Mouse (Mus musculus) forebrain, embryonic 12.5 days (tissue): ENCODE data around the gene Nlrp6. TPM values are rescaled to one million over a fixed set of nuclear protein-coding genes. Genes with fewer than 3 reads are reported as not detected.

ENCODE experiments used
- ATAC-seq: fragments of 200-750 bp; cut with Nextera tagmentation; 2 replicates; pipeline ENCODE4 v1.8.0; 2017; ENCODE audit warnings: moderate TSS enrichment; ENCODE audit not compliant: low FRiP score
- H3K27ac ChIP-seq: fragments of 300-500 bp; sonication (generic); 2 replicates; pipeline ENCODE4 v1.5.1; 2016; ENCODE audit warnings: mild to moderate bottlenecking
- H3K27me3 ChIP-seq: fragments of 300-500 bp; sonication (generic); 2 replicates; pipeline ENCODE4 v1.6.1; 2016; ENCODE audit warnings: mild to moderate bottlenecking
- H3K36me3 ChIP-seq: fragments of 300-500 bp; sonication (generic); replicated peaks from 2 replicates; pipeline ENCODE4 v1.6.1; 2016; ENCODE audit warnings: mild to moderate bottlenecking
- H3K4me1 ChIP-seq: fragments of 300-500 bp; sonication (generic); 2 replicates; pipeline ENCODE4 v1.6.1; 2016
- H3K4me2 ChIP-seq: fragments of 300-500 bp; sonication (generic); 2 replicates; pipeline ENCODE4 v1.6.1; 2016; ENCODE audit warnings: mild to moderate bottlenecking, moderate library complexity
- H3K4me3 ChIP-seq: fragments of 300-500 bp; sonication (generic); replicated peaks from 2 replicates; pipeline ENCODE4 v1.5.1; 2016; ENCODE audit warnings: mild to moderate bottlenecking
- H3K9ac ChIP-seq: fragments of 300-500 bp; sonication (generic); 2 replicates; pipeline ENCODE4 v1.6.1; 2016; ENCODE audit warnings: mild to moderate bottlenecking
- H3K9me3 ChIP-seq: fragments of 300-500 bp; sonication (generic); 2 replicates; pipeline ENCODE4 v1.6.1; 2016
- WGBS: fragments of 180-500 bp; shearing (Covaris S2); methylation state at CpG from one replicate; pipeline ENCODE4 v1.1.7; 2016; 5-methylcytosine and 5-hydroxymethylcytosine counted together
- polyA plus RNA-seq: library from polyadenylated mRNA; unstranded; fragments of >200 nt; fragmentation: Nextera tagmentation; extraction: Ambion mirVana; gene quantifications from 2 replicates; pipeline ENCODE4 v1.2.1, GENCODE M21; 2016

Nlrp6 gene
- polyA plus RNA-seq, 1 experiment from 2014 or later = 0.17 TPM

- no peaks in the 10 kb centered on the region for H3K9me3 ChIP-seq
- H3K9ac ChIP-seq = no peak overlapping the region
- H3K36me3 ChIP-seq = peaks cover 14% of the 10 kb centered on the region; the same call in 1 of the 2 replicates
- H3K4me2 ChIP-seq = no peak overlapping the region
- 90% methylated on average over 4 of the region's 4 CpGs for WGBS
- peaks cover 16% of the 10 kb centered on the region for H3K4me1 ChIP-seq
- H3K27me3 ChIP-seq = peaks cover 4% of the 10 kb centered on the region; the same call in 1 of the 2 replicates
- no peak overlapping the region for H3K27ac ChIP-seq
- H3K4me3 ChIP-seq = no peak overlapping the region
- no peak for ATAC-seq
Observed at GRCm38 (mm10) chr7:140943356-140943755, 22.7 kb downstream of the Nlrp6 start.

- H3K27me3 ChIP-seq = peaks cover 4% of the 10 kb centered on the region; the same call in 1 of the 2 replicates
- H3K9me3 ChIP-seq = no peaks in the 10 kb centered on the region
- H3K4me2 ChIP-seq = no peak overlapping the region
- H3K36me3 ChIP-seq = peaks cover 14% of the 10 kb centered on the region; the same call in 1 of the 2 replicates
- ATAC-seq = no peak
- no peak overlapping the region for H3K4me3 ChIP-seq
- no peak overlapping the region for H3K27ac ChIP-seq
- WGBS = 94% methylated on average over 7 of the region's 7 CpGs
- H3K9ac ChIP-seq = no peak overlapping the region
- H3K4me1 ChIP-seq = peaks cover 16% of the 10 kb centered on the region
Observed at GRCm38 (mm10) chr7:140944236-140944635, 23.5 kb downstream of the Nlrp6 start.

GRCm38 (mm10) chr7:140945247-140945646, 24.5 kb downstream of the Nlrp6 start:
- Histone ChIP-seq H3K27me3 (0 out of 2 replicates have a peak, but pooled peaks cover 4% of the 10 kb centered on the region), H3K27ac (no peak overlapping the region), H3K4me2 (no peak overlapping the region), H3K9ac (no peak overlapping the region), H3K9me3 (no peaks in the 10 kb centered on the region), H3K36me3 (peaks cover 14% of the 10 kb centered on the region; the same call in 1 of the 2 replicates), H3K4me1 (peaks cover 13% of the 10 kb centered on the region), H3K4me3 (no peak overlapping the region)
- WGBS = 94% methylated on average over 5 of the region's 5 CpGs
- ATAC-seq = no peak

GRCm38 (mm10) chr7:140946311-140946710, 25.6 kb downstream of the Nlrp6 start:
- ATAC-seq = no peak
- 95% methylated on average over 10 of the region's 10 CpGs for WGBS
- no peak overlapping the region for H3K4me3 ChIP-seq
- H3K36me3 ChIP-seq = peaks cover 14% of the 10 kb centered on the region; the same call in 1 of the 2 replicates
- peaks cover 24% of the 10 kb centered on the region for H3K4me1 ChIP-seq
- no peak overlapping the region for H3K9ac ChIP-seq
- H3K27me3 ChIP-seq = 0 out of 2 replicates have a peak, but pooled peaks cover 4% of the 10 kb centered on the region
- no peak overlapping the region for H3K27ac ChIP-seq
- no peaks in the 10 kb centered on the region for H3K9me3 ChIP-seq
- H3K4me2 ChIP-seq = no peak overlapping the region

- peaks cover 20% of the 10 kb centered on the region for H3K4me1 ChIP-seq
- WGBS = 78% methylated on average over 7 of the region's 7 CpGs
- 0 out of 2 replicates have a peak, but pooled peaks cover 4% of the 10 kb centered on the region for H3K27me3 ChIP-seq
- no peaks in the 10 kb centered on the region for H3K9me3 ChIP-seq
- H3K27ac ChIP-seq = no peak overlapping the region
- H3K4me3 ChIP-seq = no peak overlapping the region
- no peak for ATAC-seq
- peaks cover 14% of the 10 kb centered on the region; the same call in 1 of the 2 replicates for H3K36me3 ChIP-seq
- no peak overlapping the region for H3K4me2 ChIP-seq
- no peak overlapping the region for H3K9ac ChIP-seq
Observed at GRCm38 (mm10) chr7:140946980-140947379, 26.3 kb downstream of the Nlrp6 start.

- H3K9ac ChIP-seq = no peak overlapping the region
- no peaks in the 10 kb centered on the region for H3K27me3 ChIP-seq
- 92% methylated on average over 8 of the region's 8 CpGs for WGBS
- no peak overlapping the region for H3K27ac ChIP-seq
- no peak overlapping the region for H3K4me3 ChIP-seq
- H3K9me3 ChIP-seq = no peaks in the 10 kb centered on the region
- no peak for ATAC-seq
- peaks cover 15% of the 10 kb centered on the region for H3K4me1 ChIP-seq
- peaks cover 14% of the 10 kb centered on the region; the same call in 1 of the 2 replicates for H3K36me3 ChIP-seq
- H3K4me2 ChIP-seq = no peak overlapping the region
Observed at GRCm38 (mm10) chr7:140948161-140948560, 27.5 kb downstream of the Nlrp6 start.

GRCm38 (mm10) chr7:140949255-140949654, 28.6 kb downstream of the Nlrp6 start:
- Histone ChIP-seq H3K4me1 (peaks cover 19% of the 10 kb centered on the region), H3K36me3 (peaks cover 14% of the 10 kb centered on the region; the same call in 1 of the 2 replicates), H3K27me3 (no peaks in the 10 kb centered on the region), H3K9ac (no peak overlapping the region), H3K4me2 (no peak overlapping the region), H3K9me3 (no peaks in the 10 kb centered on the region), H3K4me3 (no peak overlapping the region), H3K27ac (no peak overlapping the region)
- WGBS = 92% methylated on average over 6 of the region's 6 CpGs
- no peak for ATAC-seq

- Histone ChIP-seq H3K4me1 (peaks cover 25% of the 10 kb centered on the region), H3K27me3 (no peaks in the 10 kb centered on the region), H3K36me3 (peaks cover 14% of the 10 kb centered on the region; the same call in 1 of the 2 replicates), H3K27ac (no peak within 1 kb of the TSS), H3K4me3 (no peak within 1 kb of the TSS), H3K9ac (no peak within 1 kb of the TSS), H3K9me3 (no peaks in the 10 kb centered on the region), H3K4me2 (no peak within 1 kb of the TSS)
- 78% methylated on average over 16 of the region's 16 CpGs for WGBS
- no peak for ATAC-seq
Observed at GRCm38 (mm10) chr7:140949824-140950530, 29.3 kb downstream of the Nlrp6 start, which contains the start of gene Ifitm5. Gene Ifitm5, minus strand, starts transcription at chr7:140950291.

GRCm38 (mm10) chr7:140951051-140951450, 30.3 kb downstream of the Nlrp6 start:
- Histone ChIP-seq H3K4me3 (no peak overlapping the region), H3K9ac (no peak overlapping the region), H3K4me2 (no peak overlapping the region), H3K27me3 (peaks cover under 1% of the 10 kb centered on the region; the same call in 1 of the 2 replicates), H3K4me1 (peaks cover 30% of the 10 kb centered on the region), H3K9me3 (no peaks in the 10 kb centered on the region), H3K36me3 (peaks cover 12% of the 10 kb centered on the region; the same call in 1 of the 2 replicates), H3K27ac (no peak overlapping the region)
- ATAC-seq = no peak
- 66% methylated on average over 8 of the region's 8 CpGs for WGBS

GRCm38 (mm10) chr7:140951765-140952164, 31.1 kb downstream of the Nlrp6 start:
- Histone ChIP-seq H3K36me3 (0 out of 2 replicates have a peak, but pooled peaks cover 9% of the 10 kb centered on the region), H3K9ac (no peak overlapping the region), H3K27ac (no peak overlapping the region), H3K4me2 (no peak overlapping the region), H3K9me3 (no peaks in the 10 kb centered on the region), H3K4me3 (no peak overlapping the region), H3K4me1 (peaks cover 30% of the 10 kb centered on the region), H3K27me3 (peaks cover 7% of the 10 kb centered on the region; the same call in 1 of the 2 replicates)
- 86% methylated on average over 6 of the region's 6 CpGs for WGBS
- ATAC-seq = no peak

- Histone ChIP-seq H3K4me1 (peaks cover 30% of the 10 kb centered on the region), H3K4me2 (no peak overlapping the region), H3K27ac (no peak overlapping the region), H3K27me3 (peaks cover 7% of the 10 kb centered on the region; the same call in 1 of the 2 replicates), H3K9ac (no peak overlapping the region), H3K36me3 (0 out of 2 replicates have a peak, but pooled peaks cover 6% of the 10 kb centered on the region), H3K4me3 (no peak overlapping the region), H3K9me3 (no peaks in the 10 kb centered on the region)
- 87% methylated on average over 7 of the region's 7 CpGs for WGBS
- ATAC-seq = no peak
Observed at GRCm38 (mm10) chr7:140952441-140952840, 31.7 kb downstream of the Nlrp6 start.

GRCm38 (mm10) chr7:140953133-140953532, 32.4 kb downstream of the Nlrp6 start:
- Histone ChIP-seq H3K9me3 (no peaks in the 10 kb centered on the region), H3K27ac (no peak overlapping the region), H3K27me3 (peaks cover 9% of the 10 kb centered on the region; the same call in 1 of the 2 replicates), H3K4me3 (no peak overlapping the region), H3K36me3 (0 out of 2 replicates have a peak, but pooled peaks cover 3% of the 10 kb centered on the region), H3K4me1 (peaks cover 30% of the 10 kb centered on the region), H3K4me2 (no peak overlapping the region), H3K9ac (no peak overlapping the region)
- WGBS = 87% methylated on average over 11 of the region's 11 CpGs
- no peak for ATAC-seq
